Mouse (Mus musculus) lung, postnatal 0 days (tissue): Measurements from ENCODE around the gene Olfr850. TPM values are rescaled to one million over a fixed set of nuclear protein-coding genes. Genes with fewer than 3 reads are reported as not detected.

Experiments
- ATAC-seq: fragments of 200-750 bp; cut with Nextera tagmentation; 2 replicates; pipeline ENCODE4 v1.8.0; 2017; ENCODE audit warnings: moderate library complexity
- DNase-seq: peaks from one replicate; pipeline ENCODE4 v3.0.0-alpha.2; 2016; ENCODE audit warnings: low spot score
- H3K27ac ChIP-seq: fragments of 300-500 bp; sonication (generic); 2 replicates; pipeline ENCODE4 v1.5.1; 2014; ENCODE audit warnings: antibody characterized with exemption, mild to moderate bottlenecking, low read length, mixed read lengths
- H3K27me3 ChIP-seq: fragments of 300-500 bp; sonication (generic); replicated peaks from 2 replicates; pipeline ENCODE4 v1.6.1; 2014; ENCODE audit warnings: low read length, mixed read lengths; ENCODE audit not compliant: insufficient read depth
- H3K36me3 ChIP-seq: fragments of 300-500 bp; sonication (generic); 2 replicates; pipeline ENCODE4 v1.6.1; 2014; ENCODE audit warnings: low read length, mixed read lengths; ENCODE audit not compliant: insufficient read depth
- H3K4me1 ChIP-seq: fragments of 300-500 bp; sonication (generic); 2 replicates; pipeline ENCODE4 v1.6.1; 2014; ENCODE audit warnings: antibody characterized with exemption, low read depth, low read length, mixed read lengths; ENCODE audit not compliant: insufficient read depth
- H3K4me2 ChIP-seq: fragments of 300-500 bp; sonication (generic); replicated peaks from 2 replicates; pipeline ENCODE4 v1.6.1; 2014; ENCODE audit warnings: low read depth, mild to moderate bottlenecking, low read length, moderate library complexity, mixed read lengths
- H3K4me3 ChIP-seq: fragments of 300-500 bp; sonication (generic); 2 replicates; pipeline ENCODE4 v1.5.1; 2014; ENCODE audit warnings: low read depth, low read length
- H3K9ac ChIP-seq: fragments of 300-500 bp; sonication (generic); replicated peaks from 2 replicates; pipeline ENCODE4 v1.6.1; 2014; ENCODE audit warnings: low read depth, mild to moderate bottlenecking
- H3K9me3 ChIP-seq: fragments of 300-500 bp; sonication (generic); 2 replicates; pipeline ENCODE4 v1.6.1; 2016; ENCODE audit warnings: low read length, mixed read lengths
- CTCF ChIP-seq: IDR thresholded peaks from 2 replicates; pipeline ENCODE4 v1.5.1; 2016; ENCODE audit warnings: antibody characterized with exemption, mild to moderate bottlenecking
- EP300 ChIP-seq: IDR thresholded peaks from 2 replicates; pipeline ENCODE4 v1.6.1; 2016; ENCODE audit warnings: antibody characterized with exemption, mild to moderate bottlenecking, control low read depth
- WGBS: fragments of 180-500 bp; shearing (Covaris S2); extraction: QIAGEN DNeasy Blood & Tissue Kit; methylation state at CpG from one replicate; pipeline ENCODE4 v1.1.7; 2014; 5-methylcytosine and 5-hydroxymethylcytosine counted together
- polyA plus RNA-seq: library from polyadenylated mRNA; unstranded; fragments of >200 nt; fragmentation: Nextera tagmentation; extraction: Ambion mirVana; gene quantifications from 2 replicates; pipeline ENCODE4 v1.2.1, GENCODE M21; 2015

The Olfr850 gene
- polyA plus RNA-seq: not detected in 2 replicates

DNA sequence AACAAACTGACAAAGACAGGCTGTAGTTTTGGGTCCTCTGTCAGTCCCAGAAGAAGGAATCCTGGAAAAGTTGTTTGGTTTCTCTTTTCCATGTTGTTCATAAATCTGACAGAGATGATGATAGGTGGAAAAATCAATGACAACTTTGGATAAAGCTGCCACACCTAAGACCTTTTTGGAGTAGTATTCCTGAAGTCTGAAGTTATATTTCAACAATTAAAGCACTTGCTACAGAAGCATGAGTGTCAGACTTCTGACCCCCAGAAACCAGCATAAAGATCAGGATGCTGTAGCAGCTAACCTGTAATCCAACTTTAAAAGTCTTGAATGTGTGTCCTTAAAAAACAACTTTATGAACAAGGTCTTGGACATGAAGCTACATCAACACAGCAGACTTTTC lies at the start of gene Olfr850:
Olfr850 (minus strand) TSS at position 101 of the 400 bp plus-strand sequence.
- no peaks in the 10 kb centered on the region for H3K36me3 ChIP-seq
- no peak within 1 kb of the TSS for H3K9ac ChIP-seq
- TF ChIP-seq EP300: no peak
- TF ChIP-seq CTCF: no peak
- ATAC-seq: no peak
- no peak within 1 kb of the TSS for H3K4me3 ChIP-seq
- no peak within 1 kb of the TSS for H3K27ac ChIP-seq
- H3K4me1 ChIP-seq: no peaks in the 10 kb centered on the region
- no peak for DNase-seq
- no peaks in the 10 kb centered on the region for H3K27me3 ChIP-seq
- no peak within 1 kb of the TSS for H3K4me2 ChIP-seq
- H3K9me3 ChIP-seq: no peaks in the 10 kb centered on the region

- no peak for ATAC-seq
- Histone ChIP-seq H3K4me3 (no peak within 1 kb of the TSS), H3K36me3 (no peaks in the 10 kb centered on the region), H3K4me1 (no peaks in the 10 kb centered on the region), H3K27me3 (no peaks in the 10 kb centered on the region), H3K27ac (no peak within 1 kb of the TSS), H3K9me3 (no peaks in the 10 kb centered on the region), H3K9ac (no peak within 1 kb of the TSS), H3K4me2 (no peak within 1 kb of the TSS)
- DNase-seq: no peak
- no peak for TF ChIP-seq CTCF
- no peak for TF ChIP-seq EP300
Measured at GRCm38 (mm10) chr9:19492995-19493394, 14.9 kb upstream of the Olfr850 start, which contains the start of gene Olfr851. Olfr851 (plus strand) TSS chr9:19493295.

- ATAC-seq: no peak
- 80% methylated on average over 2 of the region's 2 CpGs for WGBS
Measured at GRCm38 (mm10) chr9:19439966-19440365, 38.1 kb downstream of the Olfr850 start, which contains the start of gene Olfr849. Olfr849 (plus strand) TSS chr9:19440266.

More at GRCm38 (mm10) chr9:19439966-19440365, 38.1 kb downstream of the Olfr850 start, which contains the start of gene Olfr849:
- Histone ChIP-seq H3K4me2 (no peak within 1 kb of the TSS), H3K9ac (no peak within 1 kb of the TSS), H3K9me3 (no peaks in the 10 kb centered on the region), H3K4me3 (no peak within 1 kb of the TSS), H3K4me1 (no peaks in the 10 kb centered on the region), H3K27ac (no peak within 1 kb of the TSS), H3K27me3 (no peaks in the 10 kb centered on the region), H3K36me3 (no peaks in the 10 kb centered on the region)
- no peak for DNase-seq
- TF ChIP-seq CTCF (no peak), EP300 (no peak)

Other genes with a start within 250 kb of the Olfr850 start
- gene Olfr843, start 226.3 kb downstream of the Olfr850 start, polyA plus RNA-seq: not detected in 2 replicates
- gene Olfr844, start 161.9 kb downstream of the Olfr850 start, polyA plus RNA-seq: not detected in 2 replicates
- gene Olfr845, start 141.8 kb downstream of the Olfr850 start, polyA plus RNA-seq: not detected in 2 replicates
- not detected in 2 replicates for gene Olfr846, start 114.2 kb downstream of the Olfr850 start, polyA plus RNA-seq
- not detected in 2 replicates for gene Olfr847, start 99.6 kb downstream of the Olfr850 start, polyA plus RNA-seq
- gene Olfr849, start 38.0 kb downstream of the Olfr850 start, polyA plus RNA-seq: not detected in 2 replicates
- gene Olfr851, start 15.0 kb upstream of the Olfr850 start, polyA plus RNA-seq: not detected in 2 replicates
- not detected in 2 replicates for gene Olfr853, start 62.8 kb upstream of the Olfr850 start, polyA plus RNA-seq
- gene Olfr854, start 89.1 kb upstream of the Olfr850 start, polyA plus RNA-seq: not detected in 2 replicates
- gene Olfr855, start 104.4 kb upstream of the Olfr850 start, polyA plus RNA-seq: not detected in 2 replicates
- 12.0 and 13.9 TPM in 2 replicates for gene Zfp317, start 143.9 kb upstream of the Olfr850 start, polyA plus RNA-seq
- gene Olfr857, start 231.2 kb upstream of the Olfr850 start, polyA plus RNA-seq: not detected in 2 replicates